Mouse (Mus musculus) forebrain, embryonic 15.5 days (tissue): ENCODE data around the gene BC003965. TPM values are rescaled to one million over a fixed set of nuclear protein-coding genes. Genes with fewer than 3 reads are reported as not detected.

Experiments used
- ATAC-seq: fragments of 200-750 bp; cut with Nextera tagmentation; replicated peaks from 2 replicates; pipeline ENCODE4 v1.8.0; 2017; ENCODE audit warnings: mild to moderate bottlenecking, moderate TSS enrichment, moderate library complexity
- H3K27ac ChIP-seq: fragments of 300-500 bp; sonication (generic); replicated peaks from 2 replicates; pipeline ENCODE4 v1.5.1; 2015; ENCODE audit warnings: mild to moderate bottlenecking, inconsistent platforms
- H3K27me3 ChIP-seq: fragments of 300-500 bp; sonication (generic); 2 replicates; pipeline ENCODE4 v1.6.1; 2015; ENCODE audit warnings: inconsistent platforms
- H3K36me3 ChIP-seq: fragments of 300-500 bp; sonication (generic); 2 replicates; pipeline ENCODE4 v1.6.1; 2015; ENCODE audit warnings: mild to moderate bottlenecking, inconsistent platforms
- H3K4me1 ChIP-seq: fragments of 300-500 bp; sonication (generic); 2 replicates; pipeline ENCODE4 v1.6.1; 2015; ENCODE audit warnings: inconsistent platforms
- H3K4me2 ChIP-seq: fragments of 300-500 bp; sonication (generic); replicated peaks from 2 replicates; pipeline ENCODE4 v1.6.1; 2015; ENCODE audit warnings: mild to moderate bottlenecking, inconsistent platforms
- H3K4me3 ChIP-seq: fragments of 300-500 bp; sonication (generic); 2 replicates; pipeline ENCODE4 v1.5.1; 2015; ENCODE audit warnings: mild to moderate bottlenecking, inconsistent platforms
- H3K9ac ChIP-seq: fragments of 300-500 bp; sonication (generic); replicated peaks from 2 replicates; pipeline ENCODE4 v1.6.1; 2015; ENCODE audit warnings: mild to moderate bottlenecking, inconsistent platforms
- H3K9me3 ChIP-seq: fragments of 300-500 bp; sonication (generic); 2 replicates; pipeline ENCODE4 v1.6.1; 2016; ENCODE audit warnings: inconsistent platforms
- WGBS: fragments of 180-500 bp; shearing (Covaris S2); methylation state at CpG from one replicate; pipeline ENCODE4 v1.1.7; 2015; ENCODE audit warnings: mixed read lengths; 5-methylcytosine and 5-hydroxymethylcytosine counted together
- polyA plus RNA-seq: library from polyadenylated mRNA; unstranded; fragments of >200 nt; fragmentation: Nextera tagmentation; extraction: Ambion mirVana; gene quantifications from 2 replicates; pipeline ENCODE4 v1.2.1, GENCODE M21; 2015

BC003965 gene
- polyA plus RNA-seq: 35.7 and 37.8 TPM in 2 replicates

GRCm38 (mm10) chr17:25184129-25184691, at the start of gene BC003965:
BC003965 (plus strand) TSS chr17:25184554.
- peaks cover 6% of the 10 kb centered on the region; the same call in 1 of the 2 replicates for H3K27me3 ChIP-seq
- no peaks in the 10 kb centered on the region for H3K9me3 ChIP-seq
- H3K4me3 ChIP-seq: peak within 1 kb of the TSS; percentile 92
- H3K9ac ChIP-seq: peak within 1 kb of the TSS; percentile 77
- WGBS: under 1% methylated on average over 50 of the region's 50 CpGs
- H3K27ac ChIP-seq: peak within 1 kb of the TSS; percentile 93
- H3K4me1 ChIP-seq: peaks cover 32% of the 10 kb centered on the region
- peak; percentile 93 for ATAC-seq
- H3K36me3 ChIP-seq: no peaks in the 10 kb centered on the region
- H3K4me2 ChIP-seq: peak within 1 kb of the TSS; percentile 99

- Histone ChIP-seq H3K36me3 (no peaks in the 10 kb centered on the region), H3K4me3 (no peak overlapping the region), H3K4me2 (no peak overlapping the region), H3K9me3 (no peaks in the 10 kb centered on the region), H3K27ac (no peak overlapping the region), H3K27me3 (no peaks in the 10 kb centered on the region), H3K4me1 (peaks cover 16% of the 10 kb centered on the region), H3K9ac (no peak overlapping the region)
- ATAC-seq: no peak
- WGBS: 88% methylated on average over 6 of the region's 6 CpGs
Measured at GRCm38 (mm10) chr17:25135622-25136021, 48.7 kb upstream of the BC003965 start.

GRCm38 (mm10) chr17:25138803-25139202, 45.6 kb upstream of the BC003965 start:
- Histone ChIP-seq H3K4me2 (no peak overlapping the region), H3K9me3 (no peaks in the 10 kb centered on the region), H3K9ac (no peak overlapping the region), H3K27ac (no peak overlapping the region), H3K27me3 (no peaks in the 10 kb centered on the region), H3K4me3 (no peak overlapping the region), H3K4me1 (peaks cover 15% of the 10 kb centered on the region), H3K36me3 (no peaks in the 10 kb centered on the region)
- ATAC-seq: no peak
- WGBS: 94% methylated on average over 1 of the region's 1 CpGs

GRCm38 (mm10) chr17:25139960-25140359, 44.4 kb upstream of the BC003965 start:
- H3K9ac ChIP-seq: no peak overlapping the region
- no peaks in the 10 kb centered on the region for H3K27me3 ChIP-seq
- ATAC-seq: no peak
- H3K4me3 ChIP-seq: no peak overlapping the region
- H3K36me3 ChIP-seq: no peaks in the 10 kb centered on the region
- no peak overlapping the region for H3K4me2 ChIP-seq
- no peaks in the 10 kb centered on the region for H3K9me3 ChIP-seq
- no peak overlapping the region for H3K27ac ChIP-seq
- WGBS: 71% methylated on average over 4 of the region's 4 CpGs
- H3K4me1 ChIP-seq: peaks cover 5% of the 10 kb centered on the region; the same call in 1 of the 2 replicates

- Histone ChIP-seq H3K9me3 (no peaks in the 10 kb centered on the region), H3K36me3 (peaks cover 34% of the 10 kb centered on the region), H3K4me3 (no peak within 1 kb of the TSS), H3K9ac (no peak within 1 kb of the TSS), H3K27ac (no peak within 1 kb of the TSS), H3K4me2 (no peak within 1 kb of the TSS), H3K27me3 (no peaks in the 10 kb centered on the region), H3K4me1 (no peaks in the 10 kb centered on the region)
- ATAC-seq: no peak
- 96% methylated on average over 1 of the region's 1 CpGs for WGBS
Measured at GRCm38 (mm10) chr17:25162161-25162560, 22.2 kb upstream of the BC003965 start, which contains the start of gene Ccdc154. Ccdc154 (plus strand) TSS chr17:25162461.

DNA sequence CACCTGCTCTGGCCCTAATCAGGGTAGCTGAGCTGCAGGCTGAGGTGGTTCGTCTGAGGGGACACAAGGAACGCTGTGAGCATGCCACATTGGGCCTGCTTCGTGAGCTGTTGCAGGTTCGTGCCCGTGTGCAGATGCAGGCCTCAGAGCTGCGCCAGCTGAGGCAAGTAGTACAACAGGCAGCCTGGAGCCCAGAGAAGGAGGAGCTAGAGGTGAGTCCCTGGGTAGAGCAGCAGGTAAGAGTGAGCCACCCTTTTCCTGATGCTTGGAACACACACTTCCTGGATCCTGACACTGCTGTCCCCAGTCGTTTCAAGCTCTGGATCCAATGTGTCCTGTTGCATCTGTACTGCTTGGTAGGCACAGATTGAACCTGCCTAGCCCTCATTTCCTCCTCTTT, 21.0 kb upstream of the BC003965 start:
- Histone ChIP-seq H3K9ac (no peak overlapping the region), H3K4me3 (no peak overlapping the region), H3K27ac (no peak overlapping the region), H3K9me3 (no peaks in the 10 kb centered on the region), H3K4me1 (no peaks in the 10 kb centered on the region), H3K36me3 (peaks cover 24% of the 10 kb centered on the region), H3K4me2 (no peak overlapping the region), H3K27me3 (no peaks in the 10 kb centered on the region)
- no peak for ATAC-seq
- WGBS: 75% methylated on average over 7 of the region's 7 CpGs

DNA sequence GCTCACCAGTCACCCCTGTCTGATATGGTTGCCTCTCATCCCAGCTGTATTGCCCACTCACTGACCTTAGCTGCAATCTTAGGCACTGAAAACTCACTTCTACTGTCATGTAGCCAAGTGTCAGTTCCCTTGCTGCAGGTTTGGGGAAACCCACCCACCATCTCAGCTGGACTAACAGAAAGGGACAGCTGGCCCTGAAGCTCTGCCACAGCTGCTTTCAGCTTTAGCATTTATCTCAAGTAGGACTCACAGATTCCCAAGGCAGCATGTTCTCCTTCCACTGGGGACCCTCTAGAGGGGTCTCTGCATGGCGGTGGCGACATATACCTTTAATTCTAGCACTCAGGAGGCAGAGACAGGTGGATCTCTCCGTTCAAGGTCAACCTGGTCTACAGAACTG, 19.6 kb upstream of the BC003965 start:
- 87% methylated on average over 3 of the region's 3 CpGs for WGBS
- ATAC-seq: no peak
- Histone ChIP-seq H3K9ac (no peak overlapping the region), H3K4me3 (no peak overlapping the region), H3K9me3 (no peaks in the 10 kb centered on the region), H3K27ac (no peak overlapping the region), H3K4me2 (no peak overlapping the region), H3K4me1 (no peaks in the 10 kb centered on the region), H3K36me3 (peaks cover 17% of the 10 kb centered on the region), H3K27me3 (no peaks in the 10 kb centered on the region)

DNA sequence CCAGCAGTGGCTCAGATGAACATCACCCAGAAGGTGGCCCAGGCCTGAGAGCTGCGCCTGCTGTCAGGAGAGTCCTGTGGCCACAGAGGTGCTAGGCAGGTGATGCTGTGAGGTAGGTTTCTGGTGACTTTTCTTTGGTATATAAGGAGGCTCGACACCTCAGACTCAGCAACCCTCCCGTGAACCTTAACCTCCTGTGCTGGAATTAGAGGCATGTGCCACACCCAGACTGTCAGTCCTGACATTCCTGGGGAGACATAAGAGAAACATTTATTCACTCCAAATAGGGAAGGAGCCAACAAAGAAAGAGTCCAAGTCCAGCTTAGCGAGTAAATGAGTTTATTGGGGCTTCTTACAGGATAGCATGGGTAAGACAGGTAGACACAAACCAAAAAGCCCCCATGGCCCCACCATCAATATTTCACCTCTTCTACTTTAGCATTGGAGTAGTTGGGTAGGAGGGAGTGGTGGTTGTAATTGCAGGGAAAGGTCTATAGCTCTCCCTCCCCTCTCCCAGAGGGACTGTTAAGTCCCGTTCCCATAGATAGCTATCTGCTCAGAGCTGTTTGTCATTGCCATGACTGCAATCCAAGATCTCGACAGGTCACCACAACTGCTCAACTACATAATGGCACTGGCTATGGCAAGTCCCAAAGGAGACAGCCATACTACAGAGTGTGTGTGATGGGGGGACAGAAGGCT, 18.2 kb upstream of the BC003965 start:
- no peak overlapping the region for H3K9ac ChIP-seq
- no peak overlapping the region for H3K4me2 ChIP-seq
- no peak overlapping the region for H3K27ac ChIP-seq
- H3K36me3 ChIP-seq: peaks cover 3% of the 10 kb centered on the region; the same call in 1 of the 2 replicates
- no peaks in the 10 kb centered on the region for H3K9me3 ChIP-seq
- no peak overlapping the region for H3K4me3 ChIP-seq
- H3K4me1 ChIP-seq: no peaks in the 10 kb centered on the region
- WGBS: 77% methylated on average over 6 of the region's 6 CpGs
- no peaks in the 10 kb centered on the region for H3K27me3 ChIP-seq
- no peak for ATAC-seq

GRCm38 (mm10) chr17:25169706-25170105, 14.6 kb upstream of the BC003965 start:
- Histone ChIP-seq H3K27me3 (no peaks in the 10 kb centered on the region), H3K4me2 (no peak overlapping the region), H3K4me3 (no peak overlapping the region), H3K9me3 (no peaks in the 10 kb centered on the region), H3K36me3 (no peaks in the 10 kb centered on the region), H3K9ac (no peak overlapping the region), H3K27ac (no peak overlapping the region), H3K4me1 (no peaks in the 10 kb centered on the region)
- no peak for ATAC-seq
- 95% methylated on average over 2 of the region's 2 CpGs for WGBS

GRCm38 (mm10) chr17:25172558-25172957, 11.8 kb upstream of the BC003965 start:
- Histone ChIP-seq H3K9me3 (no peaks in the 10 kb centered on the region), H3K27me3 (no peaks in the 10 kb centered on the region), H3K4me2 (no peak overlapping the region), H3K4me1 (no peaks in the 10 kb centered on the region), H3K4me3 (no peak overlapping the region), H3K27ac (no peak overlapping the region), H3K36me3 (no peaks in the 10 kb centered on the region), H3K9ac (no peak overlapping the region)
- 74% methylated on average over 3 of the region's 3 CpGs for WGBS
- ATAC-seq: no peak

DNA sequence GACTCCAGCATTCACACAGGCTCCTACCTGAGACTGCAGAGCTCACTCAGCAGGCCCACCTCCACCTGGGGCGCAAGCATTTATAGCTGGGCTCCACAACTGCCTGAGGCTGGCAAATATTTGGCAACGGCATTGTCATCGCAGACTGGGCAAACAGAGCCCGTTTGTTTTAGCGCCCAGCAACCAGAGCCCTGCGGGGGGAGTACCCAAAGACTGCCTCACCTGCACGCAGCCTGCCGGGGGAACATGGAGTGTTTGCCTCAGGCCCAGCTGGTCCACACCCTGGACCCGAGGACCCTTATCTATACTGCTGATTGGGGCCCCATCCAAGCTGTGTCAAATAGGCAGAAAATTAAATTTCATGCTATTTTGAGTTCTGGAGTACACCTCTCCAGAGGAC, 8.9 kb upstream of the BC003965 start, which contains the start of gene Gm38655:
Gene Gm38655 (minus strand): TSS at position 61 of the 400 bp plus-strand sequence.
- H3K4me1 ChIP-seq: no peaks in the 10 kb centered on the region
- H3K9ac ChIP-seq: no peak within 1 kb of the TSS
- H3K4me2 ChIP-seq: no peak within 1 kb of the TSS
- no peak within 1 kb of the TSS for H3K4me3 ChIP-seq
- H3K36me3 ChIP-seq: no peaks in the 10 kb centered on the region
- no peak for ATAC-seq
- no peak within 1 kb of the TSS for H3K27ac ChIP-seq
- WGBS: 75% methylated on average over 9 of the region's 9 CpGs
- H3K27me3 ChIP-seq: no peaks in the 10 kb centered on the region
- H3K9me3 ChIP-seq: no peaks in the 10 kb centered on the region

GRCm38 (mm10) chr17:25183232-25183631, 1.1 kb upstream of the BC003965 start:
- peak overlapping the region; percentile 92 for H3K4me3 ChIP-seq
- H3K36me3 ChIP-seq: no peaks in the 10 kb centered on the region
- peak overlapping the region; percentile 96 for H3K4me2 ChIP-seq
- ATAC-seq: no peak
- peaks cover 6% of the 10 kb centered on the region; the same call in 1 of the 2 replicates for H3K27me3 ChIP-seq
- no peak overlapping the region for H3K27ac ChIP-seq
- no peak overlapping the region for H3K9ac ChIP-seq
- H3K9me3 ChIP-seq: no peaks in the 10 kb centered on the region
- H3K4me1 ChIP-seq: peaks cover 29% of the 10 kb centered on the region
